Mouse (Mus musculus): ENCODE results near the gene Gm49361. TPM values are rescaled to one million over a fixed set of nuclear protein-coding genes. Genes with fewer than 3 reads are reported as not detected.

The Gm49361 gene
- polyA plus RNA-seq, 1 experiment from 2014 or later, result not detected

DNA sequence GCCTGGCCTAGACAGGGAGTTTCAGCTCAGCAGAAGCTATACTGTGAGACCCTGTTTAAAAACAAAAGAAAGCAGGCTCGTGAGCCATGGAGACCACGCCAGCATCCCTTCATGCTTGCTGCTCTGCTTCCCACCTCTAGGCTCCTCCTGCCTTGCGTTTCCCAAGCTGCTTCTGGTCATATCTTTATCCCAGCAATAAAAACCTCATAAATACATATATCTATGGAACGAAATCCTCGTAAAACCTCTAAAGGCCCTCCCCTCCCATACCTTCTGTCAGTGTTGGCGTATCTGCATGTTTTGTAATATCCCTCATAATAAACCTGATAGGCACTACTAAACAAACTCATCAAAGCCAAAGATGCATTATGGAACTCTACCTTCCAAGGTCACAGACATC, 59.3 kb downstream of the Gm49361 start:
- Histone ChIP-seq H3K4me1 (no peaks in the 10 kb centered on the region), H3K27me3 (no peaks in the 10 kb centered on the region), H3K36me3 (peaks cover 29% of the 10 kb centered on the region), H3K4me2 (no peak overlapping the region), H3K4me3 (no peak overlapping the region), H3K27ac (no peak overlapping the region), H3K9ac (no peak overlapping the region), H3K9me3 (no peaks in the 10 kb centered on the region)
- 82% methylated on average over 6 of the region's 6 CpGs for WGBS
- ATAC-seq (ENCODE audit: borderline replicate concordance, extremely low read depth, low FRiP score, low TSS enrichment), result no peak

GRCm38 (mm10) chr14:57684579-57684978, 61.3 kb downstream of the Gm49361 start:
- Histone ChIP-seq H3K4me1 (no peaks in the 10 kb centered on the region), H3K4me2 (no peak overlapping the region), H3K4me3 (no peak overlapping the region), H3K27ac (no peak overlapping the region), H3K9me3 (no peaks in the 10 kb centered on the region), H3K9ac (no peak overlapping the region), H3K36me3 (peaks cover 10% of the 10 kb centered on the region; the same call in 1 of the 2 replicates), H3K27me3 (no peaks in the 10 kb centered on the region)
- no peak for ATAC-seq (ENCODE audit: borderline replicate concordance, extremely low read depth, low FRiP score, low TSS enrichment)
- WGBS, result 0% methylated on average over 1 of the region's 1 CpGs

GRCm38 (mm10) chr14:57682751-57683150, 63.2 kb downstream of the Gm49361 start:
- ATAC-seq (ENCODE audit: borderline replicate concordance, extremely low read depth, low FRiP score, low TSS enrichment), result no peak

GRCm38 (mm10) chr14:57679958-57680535, 65.9 kb downstream of the Gm49361 start:
- WGBS, result 31% methylated on average over 5 of the region's 5 CpGs
- no peak overlapping the region for H3K4me2 ChIP-seq
- no peaks in the 10 kb centered on the region for H3K4me1 ChIP-seq
- no peak overlapping the region for H3K27ac ChIP-seq
- H3K9me3 ChIP-seq, result no peaks in the 10 kb centered on the region
- no peak overlapping the region for H3K4me3 ChIP-seq
- H3K27me3 ChIP-seq, result no peaks in the 10 kb centered on the region
- H3K36me3 ChIP-seq, result no peaks in the 10 kb centered on the region
- no peak overlapping the region for H3K9ac ChIP-seq
- peak; percentile 77; the same call in 1 of the 2 replicates for ATAC-seq (ENCODE audit: borderline replicate concordance, extremely low read depth, low FRiP score, low TSS enrichment)

More at GRCm38 (mm10) chr14:57682751-57683150, 63.2 kb downstream of the Gm49361 start:
- no peaks in the 10 kb centered on the region for H3K4me1 ChIP-seq
- no peak overlapping the region for H3K4me2 ChIP-seq
- no peaks in the 10 kb centered on the region for H3K36me3 ChIP-seq
- H3K4me3 ChIP-seq, result no peak overlapping the region
- H3K27ac ChIP-seq, result no peak overlapping the region
- 86% methylated on average over 4 of the region's 4 CpGs for WGBS
- H3K27me3 ChIP-seq, result no peaks in the 10 kb centered on the region
- H3K9ac ChIP-seq, result no peak overlapping the region
- no peaks in the 10 kb centered on the region for H3K9me3 ChIP-seq

GRCm38 (mm10) chr14:57679523-57679922, 66.4 kb downstream of the Gm49361 start:
- H3K9ac ChIP-seq, result no peak overlapping the region
- no peaks in the 10 kb centered on the region for H3K9me3 ChIP-seq
- H3K27ac ChIP-seq, result no peak overlapping the region
- H3K36me3 ChIP-seq, result no peaks in the 10 kb centered on the region
- H3K4me1 ChIP-seq, result no peaks in the 10 kb centered on the region
- ATAC-seq (ENCODE audit: borderline replicate concordance, extremely low read depth, low FRiP score, low TSS enrichment), result no peak
- H3K4me2 ChIP-seq, result no peak overlapping the region
- H3K4me3 ChIP-seq, result no peak overlapping the region
- no peaks in the 10 kb centered on the region for H3K27me3 ChIP-seq
- WGBS, result 26% methylated on average over 1 of the region's 1 CpGs

GRCm38 (mm10) chr14:57675481-57675880, 70.4 kb downstream of the Gm49361 start:
- no peaks in the 10 kb centered on the region for H3K36me3 ChIP-seq
- no peaks in the 10 kb centered on the region for H3K9me3 ChIP-seq
- no peak for ATAC-seq (ENCODE audit: borderline replicate concordance, extremely low read depth, low FRiP score, low TSS enrichment)
- no peaks in the 10 kb centered on the region for H3K4me1 ChIP-seq
- no peak overlapping the region for H3K27ac ChIP-seq
- no peaks in the 10 kb centered on the region for H3K27me3 ChIP-seq
- H3K4me3 ChIP-seq, result no peak overlapping the region
- WGBS, result 41% methylated on average over 2 of the region's 2 CpGs
- no peak overlapping the region for H3K4me2 ChIP-seq
- H3K9ac ChIP-seq, result no peak overlapping the region

DNA sequence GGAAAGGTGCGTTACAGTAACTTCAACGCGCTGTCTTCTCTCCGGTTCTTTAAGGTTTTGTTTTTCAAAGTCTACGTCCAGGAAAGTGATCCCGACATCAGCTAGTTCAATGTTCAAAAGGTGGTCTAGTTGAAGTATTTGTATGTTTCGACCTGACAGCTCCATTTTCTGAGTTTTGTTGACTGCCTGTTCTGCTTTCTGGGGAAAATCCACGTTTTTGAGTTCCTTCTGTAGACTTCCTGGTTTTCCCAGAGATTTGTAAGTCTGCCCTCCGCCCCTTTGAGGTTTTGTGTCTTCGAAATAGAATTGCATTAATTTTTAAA, 80.3 kb downstream of the Gm49361 start:
- peak overlapping the region; percentile 86 for H3K9ac ChIP-seq
- peak overlapping the region; percentile 87 for H3K4me2 ChIP-seq
- peak overlapping the region; percentile 94 for H3K27ac ChIP-seq
- no peaks in the 10 kb centered on the region for H3K27me3 ChIP-seq
- no peaks in the 10 kb centered on the region for H3K36me3 ChIP-seq
- H3K9me3 ChIP-seq, result no peaks in the 10 kb centered on the region
- 9% methylated on average over 10 of the region's 10 CpGs for WGBS
- ATAC-seq (ENCODE audit: borderline replicate concordance, extremely low read depth, low FRiP score, low TSS enrichment), result no peak
- H3K4me3 ChIP-seq, result peak overlapping the region; percentile 74
- H3K4me1 ChIP-seq, result peaks cover 14% of the 10 kb centered on the region

DNA sequence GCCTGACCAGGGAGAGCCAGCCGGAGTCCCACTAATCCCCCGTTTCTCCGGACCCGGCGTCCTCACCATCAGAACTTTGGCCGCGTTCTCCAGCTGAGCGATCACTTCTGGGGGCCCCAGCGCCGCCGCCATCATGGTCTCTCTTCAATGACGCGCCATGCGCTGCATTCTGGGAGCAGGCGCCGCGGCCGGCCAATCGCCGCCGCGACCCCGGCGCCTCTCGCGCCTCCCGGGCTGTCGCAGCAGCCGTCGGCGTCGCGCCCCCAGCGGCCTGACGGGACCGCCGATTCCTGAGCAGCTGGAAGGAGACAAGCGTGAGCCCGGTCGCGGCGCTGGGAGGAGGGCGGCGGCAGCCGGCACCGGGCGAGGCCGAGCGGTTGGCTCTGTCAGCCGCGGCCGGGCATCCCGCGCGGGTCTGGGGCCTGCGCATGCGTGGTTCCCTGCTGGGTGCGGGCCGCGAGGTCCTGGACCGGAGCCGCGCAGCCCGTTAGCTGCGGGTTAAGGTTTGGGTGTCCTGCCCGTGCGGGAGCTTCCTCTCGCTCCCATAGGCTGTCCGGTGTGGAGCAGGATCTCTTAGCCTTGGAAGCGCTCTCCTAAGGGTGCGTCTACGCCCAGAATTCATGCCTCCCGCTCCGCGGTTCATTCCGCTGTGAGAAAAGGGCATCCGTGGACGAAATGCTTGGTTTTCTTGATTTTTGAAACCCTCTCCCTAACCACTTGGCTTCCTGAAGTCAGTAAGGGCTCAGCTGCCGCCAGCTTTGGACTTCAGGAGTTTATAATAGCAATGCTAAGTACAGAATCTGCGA, 80.9 kb downstream of the Gm49361 start, which contains the start of gene Xpo4:
Gene Xpo4 (minus strand): TSS at position 609 of the 806 bp plus-strand sequence.
- H3K9ac ChIP-seq, result peak within 1 kb of the TSS; percentile 86
- H3K27ac ChIP-seq, result peak within 1 kb of the TSS; percentile 94
- H3K4me3 ChIP-seq, result peak within 1 kb of the TSS; percentile 74
- no peaks in the 10 kb centered on the region for H3K27me3 ChIP-seq
- under 1% methylated on average over 79 of the region's 80 CpGs for WGBS
- peak; percentile 96 for ATAC-seq (ENCODE audit: borderline replicate concordance, extremely low read depth, low FRiP score, low TSS enrichment)
- H3K4me2 ChIP-seq, result peak within 1 kb of the TSS; percentile 87
- no peaks in the 10 kb centered on the region for H3K9me3 ChIP-seq
- H3K4me1 ChIP-seq, result peaks cover 14% of the 10 kb centered on the region
- H3K36me3 ChIP-seq, result no peaks in the 10 kb centered on the region

DNA sequence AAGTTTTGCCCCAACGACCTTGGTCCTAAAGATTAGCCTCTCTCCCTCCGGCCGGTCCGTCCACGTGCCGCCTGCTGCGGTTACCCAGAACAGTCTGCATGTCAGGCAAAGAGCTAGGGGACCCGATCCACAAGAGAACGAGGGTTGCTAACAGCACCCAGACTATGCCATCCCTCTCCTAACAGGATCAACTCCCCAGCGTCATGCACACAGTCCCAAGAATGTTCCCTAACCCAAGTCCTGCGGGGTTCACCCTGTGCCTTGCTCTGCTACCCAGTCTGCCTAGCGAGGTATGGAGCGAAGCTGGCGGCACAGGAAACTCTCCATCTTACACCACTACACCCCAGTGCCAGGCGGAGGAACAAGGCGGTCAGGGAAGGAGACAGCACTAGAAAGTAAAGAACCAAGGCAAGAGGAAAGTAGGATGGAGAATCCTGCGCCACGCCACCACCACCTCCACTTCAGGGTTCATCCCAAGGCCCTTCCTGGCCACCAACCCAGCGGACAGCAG, 81.5 kb downstream of the Gm49361 start:
- Histone ChIP-seq H3K27me3 (no peaks in the 10 kb centered on the region), H3K36me3 (no peaks in the 10 kb centered on the region), H3K9ac (peak overlapping the region; percentile 86), H3K4me1 (peaks cover 14% of the 10 kb centered on the region), H3K9me3 (no peaks in the 10 kb centered on the region), H3K4me3 (peak overlapping the region; percentile 74), H3K4me2 (peak overlapping the region; percentile 87), H3K27ac (peak overlapping the region; percentile 94)
- peak; percentile 58; the same call in 1 of the 2 replicates for ATAC-seq (ENCODE audit: borderline replicate concordance, extremely low read depth, low FRiP score, low TSS enrichment)
- 0% methylated on average over 19 of the region's 19 CpGs for WGBS

DNA sequence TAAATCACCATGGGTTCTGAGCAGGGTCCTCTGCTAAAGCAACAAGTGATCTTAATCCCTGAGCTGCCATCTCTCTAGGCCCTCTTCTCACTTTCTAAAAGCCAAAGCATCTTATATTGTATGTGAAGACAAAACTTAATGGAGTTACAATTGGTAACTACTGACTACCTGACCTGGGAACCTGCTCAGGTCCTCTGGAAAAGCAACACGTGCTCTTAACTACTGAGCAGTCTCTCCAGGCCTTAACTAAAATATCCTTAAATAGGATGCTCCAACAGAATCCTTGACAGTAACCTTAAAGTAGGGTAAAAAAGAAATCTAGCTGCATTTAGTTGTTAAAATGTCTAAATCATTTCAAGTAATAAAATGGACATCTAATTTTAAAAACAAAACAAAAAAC, 82.3 kb downstream of the Gm49361 start:
- Histone ChIP-seq H3K9ac (peak overlapping the region; percentile 86), H3K4me2 (peak overlapping the region; percentile 87), H3K27me3 (no peaks in the 10 kb centered on the region), H3K4me1 (peaks cover 14% of the 10 kb centered on the region), H3K36me3 (no peaks in the 10 kb centered on the region), H3K4me3 (peak overlapping the region; percentile 74), H3K27ac (no peak overlapping the region), H3K9me3 (no peaks in the 10 kb centered on the region)
- no peak for ATAC-seq (ENCODE audit: borderline replicate concordance, extremely low read depth, low FRiP score, low TSS enrichment)
- WGBS, result 31% methylated on average over 1 of the region's 1 CpGs

- no peak overlapping the region for H3K27ac ChIP-seq
- WGBS, result 98% methylated on average over 4 of the region's 4 CpGs
- no peak overlapping the region for H3K4me3 ChIP-seq
- no peaks in the 10 kb centered on the region for H3K9me3 ChIP-seq
- ATAC-seq (ENCODE audit: borderline replicate concordance, extremely low read depth, low FRiP score, low TSS enrichment), result no peak
- no peaks in the 10 kb centered on the region for H3K36me3 ChIP-seq
- no peak overlapping the region for H3K4me2 ChIP-seq
- no peaks in the 10 kb centered on the region for H3K27me3 ChIP-seq
- H3K9ac ChIP-seq, result no peak overlapping the region
- H3K4me1 ChIP-seq, result no peaks in the 10 kb centered on the region; the same call in 1 of the 2 replicates
Observed at GRCm38 (mm10) chr14:57658301-57658700, 87.6 kb downstream of the Gm49361 start.

GRCm38 (mm10) chr14:57657500-57657899, 88.4 kb downstream of the Gm49361 start:
- no peaks in the 10 kb centered on the region for H3K27me3 ChIP-seq
- no peaks in the 10 kb centered on the region for H3K36me3 ChIP-seq
- no peak overlapping the region for H3K4me3 ChIP-seq
- ATAC-seq (ENCODE audit: borderline replicate concordance, extremely low read depth, low FRiP score, low TSS enrichment), result no peak
- H3K27ac ChIP-seq, result no peak overlapping the region
- no peaks in the 10 kb centered on the region for H3K9me3 ChIP-seq
- WGBS, result 98% methylated on average over 2 of the region's 2 CpGs
- H3K9ac ChIP-seq, result no peak overlapping the region
- no peaks in the 10 kb centered on the region for H3K4me1 ChIP-seq
- H3K4me2 ChIP-seq, result no peak overlapping the region
